Mouse (Mus musculus): ENCODE measurements around the gene Gprin1.

DNA sequence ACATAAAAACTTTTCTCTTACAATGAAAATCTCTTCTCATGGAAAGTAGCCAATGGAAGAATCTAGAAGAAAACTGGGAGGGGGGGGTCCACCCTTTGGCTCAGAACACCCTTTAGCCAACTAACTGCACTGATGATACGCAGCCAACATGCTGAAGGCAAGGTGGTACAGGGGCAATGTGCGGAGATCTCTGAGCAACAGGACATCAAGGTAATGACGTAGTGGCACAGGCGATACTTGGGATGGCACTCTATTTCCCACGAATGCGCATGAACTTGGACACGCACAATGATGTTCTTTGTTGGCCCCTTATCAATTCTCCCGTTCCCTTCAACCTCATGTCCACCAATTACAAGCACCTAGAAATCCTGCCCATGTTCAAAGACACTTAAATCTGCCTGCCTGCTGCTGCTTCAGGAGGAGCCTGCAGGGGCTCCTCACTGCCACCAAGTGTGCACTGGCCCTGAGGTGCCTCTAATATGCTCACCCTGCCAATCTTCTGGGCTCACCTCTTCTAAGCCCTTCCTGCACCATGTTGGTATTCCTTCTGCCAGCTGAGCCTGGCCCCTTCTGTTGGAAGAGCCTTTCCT, 59.4 kb downstream of the Gprin1 start:
- TF ChIP-seq CTCF (IDR thresholded peaks at IDR 0.05) (no peak), EP300 (IDR thresholded peaks at IDR 0.05) (no peak)
